Mouse (Mus musculus) heart, adult 2 months (tissue): ENCODE data around the gene Slc25a19.

Experiments used
- CTCF ChIP-seq: fragments of 200-600 bp; IDR thresholded peaks from 2 replicates; pipeline ENCODE4 v1.8.1; 2022; ENCODE audit warnings: antibody characterized with exemption, mild to moderate bottlenecking, moderate library complexity
- EP300 ChIP-seq: fragments of 200-500 bp; IDR thresholded peaks from 2 replicates; pipeline ENCODE4 v1.6.1; 2011; ENCODE audit warnings: low read depth, low read length, control low read depth; ENCODE audit not compliant: insufficient read depth
- POLR2A ChIP-seq: fragments of 200-500 bp; IDR thresholded peaks from 2 replicates; pipeline ENCODE4 v1.6.1; 2011; ENCODE audit warnings: mild to moderate bottlenecking, low read depth, low read length, control low read depth; ENCODE audit not compliant: insufficient read depth

GRCm38 (mm10) chr11:115660376-115660775, 32.3 kb upstream of the Slc25a19 start:
- TF ChIP-seq CTCF (no peak), POLR2A (no peak), EP300 (no peak)
